Mouse (Mus musculus) 3134 (cell line): Measurements from ENCODE around the gene Igfbpl1.

Experiments used
- DNase-seq: peaks from one replicate; pipeline ENCODE4 v3.0.0-alpha.2; 2011; ENCODE audit warnings: low spot score; ENCODE audit not compliant: insufficient read length; ENCODE audit errors: extremely low read depth

The Igfbpl1 gene

GRCm38 (mm10) chr4:45771173-45771572 lies 55.5 kb downstream of the Igfbpl1 start:
- no peak for DNase-seq

DNA sequence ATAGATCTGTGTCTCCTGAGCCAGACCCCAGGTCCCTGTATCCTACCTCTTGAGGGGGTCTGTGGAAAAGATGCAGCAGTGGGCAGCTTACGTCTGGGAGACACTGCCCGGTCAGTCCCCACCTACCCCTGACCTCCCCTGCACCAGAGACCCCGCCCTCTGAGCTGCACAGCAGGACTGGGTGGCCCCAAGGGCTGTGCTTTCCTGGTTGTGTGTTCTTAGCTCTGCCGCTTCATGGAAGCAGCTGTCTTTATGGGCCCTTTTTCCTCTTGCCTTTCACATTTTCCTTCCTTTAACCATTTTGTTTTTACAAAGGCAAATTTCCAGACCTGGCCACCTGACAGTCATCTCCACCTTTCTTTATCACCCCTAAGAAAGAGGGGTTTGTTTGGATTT lies 56.1 kb downstream of the Igfbpl1 start:
- no peak for DNase-seq

- DNase-seq = no peak
Observed at GRCm38 (mm10) chr4:45769791-45770637, 56.7 kb downstream of the Igfbpl1 start.

- no peak for DNase-seq
Observed at GRCm38 (mm10) chr4:45769141-45769540, 57.6 kb downstream of the Igfbpl1 start.

DNA sequence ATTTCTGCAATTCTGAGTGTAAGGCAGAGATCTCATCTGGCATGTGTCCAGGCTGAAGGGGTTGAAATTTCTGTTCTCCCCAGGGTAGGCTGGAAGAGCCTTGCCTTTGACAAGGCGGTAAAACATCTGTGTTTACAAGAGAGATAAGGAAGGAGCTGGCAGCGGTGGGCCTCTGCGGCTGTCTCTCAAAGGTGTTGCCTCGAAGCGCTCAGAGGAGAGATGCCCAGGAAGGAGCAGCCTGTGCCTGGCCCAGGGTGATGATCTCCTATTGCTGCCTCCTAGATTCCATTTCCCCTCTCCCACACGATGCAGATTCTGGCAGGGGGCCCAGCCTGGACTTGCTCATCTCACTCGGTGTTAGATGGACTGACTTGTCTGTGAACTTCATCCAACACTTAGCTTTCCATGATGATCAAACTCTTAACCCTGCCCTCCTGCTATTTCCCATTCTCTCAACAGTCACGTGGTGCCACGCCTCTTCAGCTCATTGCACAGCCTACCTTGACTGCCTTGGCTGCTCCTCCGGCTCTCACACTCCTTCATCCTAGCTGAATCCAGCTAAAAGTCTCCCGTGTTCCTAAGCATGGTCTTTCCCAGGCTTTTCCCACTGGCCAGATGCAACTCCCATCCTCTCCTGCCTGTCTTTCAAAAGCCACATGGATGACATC lies 58.7 kb downstream of the Igfbpl1 start:
- DNase-seq = no peak

GRCm38 (mm10) chr4:45766774-45767173 lies 59.9 kb downstream of the Igfbpl1 start:
- DNase-seq = no peak

- no peak for DNase-seq
Observed at GRCm38 (mm10) chr4:45765565-45766201, 61.0 kb downstream of the Igfbpl1 start.

- no peak for DNase-seq
Observed at GRCm38 (mm10) chr4:45765121-45765564, 61.6 kb downstream of the Igfbpl1 start.

GRCm38 (mm10) chr4:45764141-45764494 lies 62.6 kb downstream of the Igfbpl1 start:
- DNase-seq = no peak

GRCm38 (mm10) chr4:45763288-45764140 lies 63.2 kb downstream of the Igfbpl1 start:
- DNase-seq = no peak

GRCm38 (mm10) chr4:45762600-45762999 lies 64.1 kb downstream of the Igfbpl1 start:
- DNase-seq = no peak
